Mouse (Mus musculus) liver, embryonic 14.5 days (tissue): ENCODE data around the gene Gnb2. TPM values are rescaled to one million over a fixed set of nuclear protein-coding genes. Genes with fewer than 3 reads are reported as not detected.

Experiments used
- ATAC-seq: fragments of 200-750 bp; cut with Nextera tagmentation; 2 replicates; pipeline ENCODE4 v1.8.0; 2017; ENCODE audit warnings: moderate number of reproducible peaks, mild to moderate bottlenecking, moderate library complexity; ENCODE audit not compliant: insufficient read depth
- DNase-seq, 3 experiments: peaks; one replicate each; pipeline ENCODE4 v3.0.0-alpha.2; 2012 to 2013; ENCODE audit warnings: low read depth in 3 of 3, low spot score in 3 of 3
- H3K27ac ChIP-seq: fragments of 300-500 bp; sonication (generic); 2 replicates; pipeline ENCODE4 v1.5.1; 2014; ENCODE audit warnings: moderate library complexity, mild to moderate bottlenecking, control low read depth, inconsistent platforms
- H3K27me3 ChIP-seq: fragments of 300-500 bp; sonication (generic); 2 replicates; pipeline ENCODE4 v1.6.1; 2014; ENCODE audit warnings: mild to moderate bottlenecking, low read length, moderate library complexity; ENCODE audit not compliant: control insufficient read depth, insufficient read depth
- H3K36me3 ChIP-seq: fragments of 300-500 bp; sonication (generic); replicated peaks from 2 replicates; pipeline ENCODE4 v1.6.1; 2014; ENCODE audit warnings: low read depth; ENCODE audit not compliant: control insufficient read depth, insufficient read depth
- H3K4me1 ChIP-seq, 2 experiments: fragments of 200-500 bp in 1 of 2; fragments of 300-500 bp in 1 of 2; sonication (generic) in 1 of 2; replicated peaks; 2 replicates each; pipeline ENCODE4 v1.6.1; 2012 to 2014; ENCODE audit warnings: antibody characterized with exemption in 1 of 2, inconsistent platforms in 1 of 2, low read length in 1 of 2; ENCODE audit not compliant: control insufficient read depth in 2 of 2, insufficient read depth in 2 of 2
- H3K4me2 ChIP-seq: fragments of 300-500 bp; sonication (generic); 2 replicates; pipeline ENCODE4 v1.6.1; 2014; ENCODE audit warnings: low read depth, mild to moderate bottlenecking, control low read depth, moderate library complexity
- H3K4me3 ChIP-seq, 2 experiments: fragments of 200-500 bp in 1 of 2; fragments of 300-500 bp in 1 of 2; sonication (generic) in 1 of 2; 2 replicates each; pipeline ENCODE4 v1.5.1; 2012 to 2014; ENCODE audit warnings: low read depth in 2 of 2, low read length in 2 of 2, mild to moderate bottlenecking in 2 of 2, control low read depth in 1 of 2, inconsistent platforms in 1 of 2, moderate library complexity in 1 of 2; ENCODE audit not compliant: insufficient read depth in 1 of 2
- H3K9ac ChIP-seq: fragments of 300-500 bp; sonication (generic); replicated peaks from 2 replicates; pipeline ENCODE4 v1.6.1; 2014; ENCODE audit warnings: mild to moderate bottlenecking, control low read depth, moderate library complexity
- H3K9me3 ChIP-seq: fragments of 300-500 bp; sonication (generic); 2 replicates; pipeline ENCODE4 v1.6.1; 2016; ENCODE audit warnings: low read length, mixed read lengths; ENCODE audit not compliant: control insufficient read depth
- CTCF ChIP-seq: IDR thresholded peaks from 2 replicates; pipeline ENCODE4 v1.5.1; 2016; ENCODE audit warnings: antibody characterized with exemption, low read depth, control low read depth
- EP300 ChIP-seq: IDR thresholded peaks from 2 replicates; pipeline ENCODE4 v1.6.1; 2016; ENCODE audit warnings: antibody characterized with exemption, low read depth
- WGBS: fragments of 180-500 bp; shearing (Covaris S2); extraction: QIAGEN DNeasy Blood & Tissue Kit; methylation state at CpG from one replicate; pipeline ENCODE4 v1.1.7; 2014; ENCODE audit not compliant: insufficient replicate concordance; 5-methylcytosine and 5-hydroxymethylcytosine counted together
- microRNA-seq: library from miRNA; unstranded; fragments of <30 nt; microRNA quantifications from one replicate; pipeline ENCODE4, GENCODE M21; 2016
- polyA plus RNA-seq, 2 experiments: library from polyadenylated mRNA; depleted of rRNA in 1 of 2; stranded (reverse) in 1 of 2; unstranded in 1 of 2; fragments of >200 nt; fragmentation: Nextera tagmentation in 1 of 2; extraction: Ambion mirVana in 1 of 2; gene quantifications; 2 replicates each; pipeline versions ENCODE4 v1.2.1 to v1.2.3; 2012 to 2014

The Gnb2 gene
- polyA plus RNA-seq, 2 experiments = 151 to 211 TPM

- 6% methylated on average over 17 of the region's 17 CpGs for WGBS
- peaks cover 12% of the 10 kb centered on the region for H3K27me3 ChIP-seq
- ATAC-seq = no peak
Measured at GRCm38 (mm10) chr5:137485851-137486155, 47.5 kb downstream of the Gnb2 start.

GRCm38 (mm10) chr5:137485071-137485850, 48.0 kb downstream of the Gnb2 start:
- ATAC-seq (no peak), DNase-seq (no peak)
- H3K4me3 ChIP-seq = peak overlapping the region; percentile 36 to 37
- H3K4me2 ChIP-seq = peak overlapping the region; percentile 40
- 0 out of 2 replicates have a peak overlapping the region, but pooled peaks have one; percentile 9 for H3K9ac ChIP-seq
- H3K36me3 ChIP-seq = no peaks in the 10 kb centered on the region
- no peaks in the 10 kb centered on the region for H3K9me3 ChIP-seq
- peaks cover 12% of the 10 kb centered on the region for H3K27me3 ChIP-seq
- no peaks in the 10 kb centered on the region; a peak in 1 of 4 replicates for H3K4me1 ChIP-seq
- 15% methylated on average over 30 of the region's 30 CpGs for WGBS
- no peak overlapping the region for H3K27ac ChIP-seq
- no peak for TF ChIP-seq CTCF
- TF ChIP-seq EP300 = no peak

More at GRCm38 (mm10) chr5:137485851-137486155, 47.5 kb downstream of the Gnb2 start:
- Histone ChIP-seq H3K4me1 (no peaks in the 10 kb centered on the region; a peak in 1 of 4 replicates), H3K4me3 (peak overlapping the region; percentile 36 to 37), H3K27ac (no peak overlapping the region), H3K9me3 (no peaks in the 10 kb centered on the region), H3K9ac (0 out of 2 replicates have a peak overlapping the region, but pooled peaks have one; percentile 9), H3K4me2 (peak overlapping the region; percentile 40; the same call in 1 of the 2 replicates), H3K36me3 (no peaks in the 10 kb centered on the region)
- DNase-seq = no peak
- TF ChIP-seq CTCF (no peak), EP300 (no peak)

- H3K9ac ChIP-seq = no peak overlapping the region
- H3K4me1 ChIP-seq = no peaks in the 10 kb centered on the region; a peak in 1 of 4 replicates
- no peak overlapping the region for H3K4me3 ChIP-seq
- H3K9me3 ChIP-seq = no peaks in the 10 kb centered on the region
- DNase-seq (peak in 1 of 3 experiments; percentile 29), ATAC-seq (peak; percentile 63)
- H3K27ac ChIP-seq = no peak overlapping the region
- H3K4me2 ChIP-seq = no peak overlapping the region
- no peaks in the 10 kb centered on the region for H3K36me3 ChIP-seq
- WGBS = 43% methylated on average over 8 of the region's 8 CpGs
- H3K27me3 ChIP-seq = peaks cover 12% of the 10 kb centered on the region
- TF ChIP-seq CTCF = no peak
- TF ChIP-seq EP300 = no peak
Measured at GRCm38 (mm10) chr5:137481897-137482296, 51.4 kb downstream of the Gnb2 start.

- peak; percentile 73 for TF ChIP-seq CTCF
- TF ChIP-seq EP300 = no peak
- Histone ChIP-seq H3K27ac (no peak overlapping the region), H3K9ac (no peak overlapping the region), H3K4me1 (no peaks in the 10 kb centered on the region; a peak in 1 of 4 replicates), H3K4me3 (no peak overlapping the region), H3K36me3 (no peaks in the 10 kb centered on the region), H3K9me3 (no peaks in the 10 kb centered on the region), H3K27me3 (peaks cover 12% of the 10 kb centered on the region), H3K4me2 (no peak overlapping the region)
- DNase-seq (peak; percentile 39 to 50 (median 42)), ATAC-seq (no peak)
Measured at GRCm38 (mm10) chr5:137481138-137481537, 52.2 kb downstream of the Gnb2 start.

Small RNA genes lying within 50 kb of the gene (microRNA-seq; reads per million reads assigned to microRNA genes)
- gene Mir6418 = not detected

Other genes starting within 250 kb of the Gnb2 start
- 18.1 and 20.5 TPM in 2 replicates for gene Ache, start 246.0 kb downstream of the Gnb2 start, polyA plus RNA-seq (2012; rRNA removed)
- 12.4 and 16.6 TPM in 2 replicates for gene Ache, start 246.0 kb downstream of the Gnb2 start, polyA plus RNA-seq (2014; fragmentation: Nextera tagmentation; extraction: Ambion mirVana)
- gene Ufsp1, start 238.9 kb downstream of the Gnb2 start, polyA plus RNA-seq (2012; rRNA removed) = 8.2 and 9.4 TPM in 2 replicates
- gene Ufsp1, start 238.9 kb downstream of the Gnb2 start, polyA plus RNA-seq (2014; fragmentation: Nextera tagmentation; extraction: Ambion mirVana) = 6.3 and 7.9 TPM in 2 replicates
- gene Srrt, start 225.8 kb downstream of the Gnb2 start, polyA plus RNA-seq (2012; rRNA removed) = 64.1 and 93.4 TPM in 2 replicates
- gene Srrt, start 225.8 kb downstream of the Gnb2 start, polyA plus RNA-seq (2014; fragmentation: Nextera tagmentation; extraction: Ambion mirVana) = 50.2 and 56.0 TPM in 2 replicates
- gene Trip6, start 219.1 kb downstream of the Gnb2 start, polyA plus RNA-seq (2012; rRNA removed) = 6.7 and 7.2 TPM in 2 replicates
- 4.9 and 6.4 TPM in 2 replicates for gene Trip6, start 219.1 kb downstream of the Gnb2 start, polyA plus RNA-seq (2014; fragmentation: Nextera tagmentation; extraction: Ambion mirVana)
- 2.2 and 2.4 TPM in 2 replicates for gene Slc12a9, start 199.9 kb downstream of the Gnb2 start, polyA plus RNA-seq (2012; rRNA removed)
- gene Slc12a9, start 199.9 kb downstream of the Gnb2 start, polyA plus RNA-seq (2014; fragmentation: Nextera tagmentation; extraction: Ambion mirVana) = 1.2 TPM in 2 replicates
- gene Ephb4, start 183.4 kb downstream of the Gnb2 start, polyA plus RNA-seq (2012; rRNA removed) = 7.8 and 8.2 TPM in 2 replicates
- gene Ephb4, start 183.4 kb downstream of the Gnb2 start, polyA plus RNA-seq (2014; fragmentation: Nextera tagmentation; extraction: Ambion mirVana) = 5.7 and 6.6 TPM in 2 replicates
- gene Zan, start 56.4 kb downstream of the Gnb2 start, polyA plus RNA-seq (2012; rRNA removed) = 0.19 and 0.22 TPM in 2 replicates
- 0.06 and 0.13 TPM in 2 replicates for gene Zan, start 56.4 kb downstream of the Gnb2 start, polyA plus RNA-seq (2014; fragmentation: Nextera tagmentation; extraction: Ambion mirVana)
- gene Pop7, start 31.0 kb downstream of the Gnb2 start, polyA plus RNA-seq (2012; rRNA removed) = 25.3 and 29.2 TPM in 2 replicates
- gene Pop7, start 31.0 kb downstream of the Gnb2 start, polyA plus RNA-seq (2014; fragmentation: Nextera tagmentation; extraction: Ambion mirVana) = 34.6 and 36.5 TPM in 2 replicates
- 4.6 and 5.7 TPM in 2 replicates for gene Gigyf1, start 15.0 kb downstream of the Gnb2 start, polyA plus RNA-seq (2012; rRNA removed)
- 2.1 and 2.8 TPM in 2 replicates for gene Gigyf1, start 15.0 kb downstream of the Gnb2 start, polyA plus RNA-seq (2014; fragmentation: Nextera tagmentation; extraction: Ambion mirVana)
- 0.40 and 0.47 TPM in 2 replicates for gene Epo, start 268 bp downstream of the Gnb2 start, polyA plus RNA-seq (2012; rRNA removed)
- 0.62 and 0.85 TPM in 2 replicates for gene Epo, start 268 bp downstream of the Gnb2 start, polyA plus RNA-seq (2014; fragmentation: Nextera tagmentation; extraction: Ambion mirVana)
- 0.15 TPM in 1 of 2 replicates, not detected in the other for gene Actl6b, start 20.0 kb upstream of the Gnb2 start, polyA plus RNA-seq (2012; rRNA removed)
- gene Actl6b, start 20.0 kb upstream of the Gnb2 start, polyA plus RNA-seq (2014; fragmentation: Nextera tagmentation; extraction: Ambion mirVana) = not detected in 2 replicates
- 45.7 and 49.5 TPM in 2 replicates for gene Tfr2, start 36.3 kb upstream of the Gnb2 start, polyA plus RNA-seq (2012; rRNA removed)
- 37.6 and 41.1 TPM in 2 replicates for gene Tfr2, start 36.3 kb upstream of the Gnb2 start, polyA plus RNA-seq (2014; fragmentation: Nextera tagmentation; extraction: Ambion mirVana)
- 34.9 and 45.5 TPM in 2 replicates for gene Mospd3, start 67.5 kb upstream of the Gnb2 start, polyA plus RNA-seq (2012; rRNA removed)
- gene Mospd3, start 67.5 kb upstream of the Gnb2 start, polyA plus RNA-seq (2014; fragmentation: Nextera tagmentation; extraction: Ambion mirVana) = 33.8 and 38.4 TPM in 2 replicates
- 11.7 and 12.2 TPM in 2 replicates for gene Pcolce, start 80.3 kb upstream of the Gnb2 start, polyA plus RNA-seq (2012; rRNA removed)
- 11.6 and 12.8 TPM in 2 replicates for gene Pcolce, start 80.3 kb upstream of the Gnb2 start, polyA plus RNA-seq (2014; fragmentation: Nextera tagmentation; extraction: Ambion mirVana)
- gene Fbxo24, start 95.5 kb upstream of the Gnb2 start, polyA plus RNA-seq (2012; rRNA removed) = 0.02 and 0.04 TPM in 2 replicates
- gene Fbxo24, start 95.5 kb upstream of the Gnb2 start, polyA plus RNA-seq (2014; fragmentation: Nextera tagmentation; extraction: Ambion mirVana) = 0.05 TPM in 1 of 2 replicates, not detected in the other
- gene Lrch4, start 95.6 kb upstream of the Gnb2 start, polyA plus RNA-seq (2012; rRNA removed) = 13.9 and 16.1 TPM in 2 replicates
- gene Lrch4, start 95.6 kb upstream of the Gnb2 start, polyA plus RNA-seq (2014; fragmentation: Nextera tagmentation; extraction: Ambion mirVana) = 21.7 and 23.6 TPM in 2 replicates
- 5.5 and 6.0 TPM in 2 replicates for gene Gm20605, start 95.7 kb upstream of the Gnb2 start, polyA plus RNA-seq (2012; rRNA removed)
- gene Gm20605, start 95.7 kb upstream of the Gnb2 start, polyA plus RNA-seq (2014; fragmentation: Nextera tagmentation; extraction: Ambion mirVana) = 3.2 and 3.9 TPM in 2 replicates
- 12.7 and 13.7 TPM in 2 replicates for gene Sap25, start 107.8 kb upstream of the Gnb2 start, polyA plus RNA-seq (2012; rRNA removed)
- 2.3 and 2.9 TPM in 2 replicates for gene Sap25, start 107.8 kb upstream of the Gnb2 start, polyA plus RNA-seq (2014; fragmentation: Nextera tagmentation; extraction: Ambion mirVana)
- gene Irs3, start 112.2 kb upstream of the Gnb2 start, polyA plus RNA-seq (2012; rRNA removed) = 0.02 TPM in 2 replicates
- gene Irs3, start 112.2 kb upstream of the Gnb2 start, polyA plus RNA-seq (2014; fragmentation: Nextera tagmentation; extraction: Ambion mirVana) = not detected in 2 replicates
- gene Agfg2, start 151.2 kb upstream of the Gnb2 start, polyA plus RNA-seq (2012; rRNA removed) = 22.4 and 24.6 TPM in 2 replicates
- 20.5 and 24.7 TPM in 2 replicates for gene Agfg2, start 151.2 kb upstream of the Gnb2 start, polyA plus RNA-seq (2014; fragmentation: Nextera tagmentation; extraction: Ambion mirVana)
- 0.96 and 1.2 TPM in 2 replicates for gene Nyap1, start 208.1 kb upstream of the Gnb2 start, polyA plus RNA-seq (2012; rRNA removed)
- 0.03 and 0.05 TPM in 2 replicates for gene Nyap1, start 208.1 kb upstream of the Gnb2 start, polyA plus RNA-seq (2014; fragmentation: Nextera tagmentation; extraction: Ambion mirVana)
- 23.0 and 26.8 TPM in 2 replicates for gene Tsc22d4, start 212.2 kb upstream of the Gnb2 start, polyA plus RNA-seq (2012; rRNA removed)
- gene Tsc22d4, start 212.2 kb upstream of the Gnb2 start, polyA plus RNA-seq (2014; fragmentation: Nextera tagmentation; extraction: Ambion mirVana) = 49.7 and 62.2 TPM in 2 replicates
- 22.8 and 23.1 TPM in 2 replicates for gene Ppp1r35, start 245.3 kb upstream of the Gnb2 start, polyA plus RNA-seq (2012; rRNA removed)
- gene Ppp1r35, start 245.3 kb upstream of the Gnb2 start, polyA plus RNA-seq (2014; fragmentation: Nextera tagmentation; extraction: Ambion mirVana) = 25.5 and 27.0 TPM in 2 replicates